Mouse (Mus musculus) ES-CJ7 (cell line): ENCODE results near the gene Myd88.
"Not testable (repeated sequence)": the region's sequence is repeated elsewhere in the genome, so short reads cannot be mapped to it uniquely, and the experiment has no call there.

ENCODE experiments used
- DNase-seq: peaks from one replicate; pipeline ENCODE4 v3.0.0; 2011; ENCODE audit warnings: low read depth, low spot score

Myd88 gene

GRCm38 (mm10) chr9:119340909-119341816 lies at the start of gene Myd88:
Gene Myd88, minus strand, starts transcription at chr9:119341411.
- peak; percentile 99 for DNase-seq

DNA sequence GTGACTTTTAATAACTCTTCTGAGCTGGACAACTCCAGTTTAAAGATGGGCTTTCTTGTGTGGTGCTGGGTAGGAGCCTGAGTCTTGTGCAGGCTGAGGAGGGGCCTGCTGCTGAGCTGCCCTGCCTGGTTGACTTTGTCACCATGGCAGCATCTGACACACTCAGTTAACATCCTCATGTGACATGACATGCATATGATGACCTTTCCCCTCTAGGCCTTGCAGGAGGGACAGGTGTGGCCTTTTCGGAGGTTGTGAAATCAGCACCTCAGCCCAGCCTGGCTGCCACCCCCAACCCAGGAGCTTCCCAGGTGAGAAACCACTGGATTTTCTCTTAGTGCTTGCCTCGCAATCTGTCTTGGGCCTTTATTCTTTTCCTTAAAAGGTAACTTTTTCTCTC lies 49.0 kb upstream of the Myd88 start:
- no peak for DNase-seq

- peak; percentile 51 for DNase-seq
These were observed 47.7 kb upstream of the Myd88 start for GRCm38 (mm10) chr9:119388956-119389355.

GRCm38 (mm10) chr9:119382603-119383002 lies 41.4 kb upstream of the Myd88 start:
- no peak for DNase-seq

DNA sequence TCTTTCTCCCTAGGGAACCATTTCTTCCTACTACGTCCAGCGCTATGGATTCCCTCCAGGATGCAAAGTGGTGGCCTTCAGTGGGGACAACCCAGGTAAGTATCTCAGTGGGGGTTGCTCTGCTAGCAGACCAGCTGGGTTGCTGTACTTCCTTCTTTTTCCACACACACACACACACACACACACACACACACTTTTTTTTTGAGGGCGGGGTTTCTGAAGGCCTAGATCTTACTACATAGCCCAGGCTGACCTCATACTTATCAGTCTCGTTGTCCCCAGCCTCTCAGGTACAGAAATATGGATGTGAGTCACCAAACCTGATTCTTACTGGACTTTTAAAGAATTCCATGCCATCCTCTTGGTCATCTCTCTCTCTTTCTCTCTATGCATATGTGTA lies 37.0 kb upstream of the Myd88 start:
- DNase-seq: no peak

- DNase-seq: peak; percentile 44
These were observed 34.3 kb upstream of the Myd88 start for GRCm38 (mm10) chr9:119375556-119375955.

DNA sequence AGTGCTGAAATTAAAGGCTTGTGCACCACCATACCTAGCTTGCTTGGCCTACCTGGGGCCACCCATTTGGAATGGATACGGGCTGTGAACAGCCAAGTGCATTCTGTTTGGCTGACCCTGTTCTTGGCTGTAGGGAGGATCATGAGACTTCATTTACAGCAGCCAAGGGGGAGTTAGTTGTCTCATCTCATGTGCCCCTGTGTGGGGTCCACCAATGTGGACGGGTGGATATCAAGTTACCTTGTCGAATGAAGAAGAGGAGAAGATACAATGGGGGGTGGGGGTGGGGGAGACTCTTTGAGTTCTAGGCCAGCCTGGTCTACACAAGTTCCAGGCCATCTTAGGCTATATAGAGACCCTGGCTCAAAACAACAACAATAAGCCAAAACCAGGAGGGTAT lies 33.8 kb upstream of the Myd88 start:
- DNase-seq: no peak

DNA sequence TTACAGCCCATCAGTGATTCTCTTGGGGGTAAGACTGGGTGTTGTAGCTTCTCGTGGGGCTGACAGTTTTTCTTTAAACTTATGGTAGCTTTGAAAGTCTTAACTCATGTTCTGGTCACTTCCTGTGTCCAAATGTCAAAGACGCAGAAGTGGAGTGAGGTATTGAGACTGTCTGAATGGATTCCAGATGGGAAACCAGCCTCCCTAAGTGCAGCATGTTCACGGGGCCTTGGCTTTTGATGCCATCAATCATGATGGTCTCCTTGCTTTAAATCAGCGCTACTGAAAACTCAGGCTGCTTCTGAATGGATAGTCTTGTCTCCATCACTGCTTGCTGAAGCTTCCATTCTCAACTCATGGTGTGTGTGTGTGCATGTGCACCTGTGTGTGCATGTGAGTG lies 30.0 kb upstream of the Myd88 start:
- DNase-seq: no peak

DNA sequence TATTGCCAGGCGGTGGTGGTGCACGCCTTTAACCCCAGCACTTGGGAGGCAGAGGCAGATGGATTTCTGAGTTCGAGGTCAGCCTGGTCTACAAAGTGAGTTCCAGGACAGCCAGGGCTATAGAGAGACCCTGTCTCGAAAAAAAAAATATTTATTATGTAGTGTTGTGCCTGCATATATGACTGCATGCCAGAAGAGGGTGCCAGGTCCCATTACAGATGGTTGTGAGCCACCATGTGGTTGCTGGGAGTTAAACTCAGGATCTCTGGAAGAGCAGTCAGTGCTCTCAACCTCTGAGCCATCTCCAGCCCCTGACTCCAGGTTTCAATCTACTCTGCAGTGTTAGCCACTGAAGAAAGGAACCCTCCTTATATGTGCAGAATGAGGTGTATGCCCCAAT lies 29.6 kb upstream of the Myd88 start:
- DNase-seq: not testable (repeated sequence)

GRCm38 (mm10) chr9:119368367-119368766 lies 27.2 kb upstream of the Myd88 start:
- DNase-seq: no peak

- DNase-seq: no peak
These were observed 24.1 kb upstream of the Myd88 start, which contains the start of gene Slc22a14 for GRCm38 (mm10) chr9:119365284-119365683. Gene Slc22a14, minus strand, starts transcription at chr9:119365553.

DNA sequence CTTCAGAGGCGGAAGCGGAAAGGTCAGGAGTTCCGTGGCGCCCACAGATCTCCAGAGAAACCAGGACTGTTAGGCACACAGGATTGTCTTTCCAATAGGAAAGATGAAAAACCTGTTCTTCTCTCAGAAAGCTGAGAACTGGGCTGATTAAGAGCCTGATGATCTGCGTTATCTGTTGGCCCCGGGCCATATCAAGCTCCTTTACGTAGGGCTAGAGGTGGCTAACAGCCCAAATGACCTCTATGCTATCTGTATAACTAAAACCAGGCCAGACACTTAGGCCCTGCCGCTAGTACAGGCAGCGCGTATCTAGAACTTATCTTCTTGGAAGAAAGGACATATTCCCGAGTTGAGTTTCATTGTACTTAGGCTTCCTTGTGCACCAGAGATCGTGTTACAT lies 22.0 kb upstream of the Myd88 start:
- DNase-seq: no peak

GRCm38 (mm10) chr9:119361416-119361815 lies 20.2 kb upstream of the Myd88 start:
- peak; percentile 65 for DNase-seq

- no peak for DNase-seq
These were observed 16.8 kb upstream of the Myd88 start for GRCm38 (mm10) chr9:119358058-119358429.

DNA sequence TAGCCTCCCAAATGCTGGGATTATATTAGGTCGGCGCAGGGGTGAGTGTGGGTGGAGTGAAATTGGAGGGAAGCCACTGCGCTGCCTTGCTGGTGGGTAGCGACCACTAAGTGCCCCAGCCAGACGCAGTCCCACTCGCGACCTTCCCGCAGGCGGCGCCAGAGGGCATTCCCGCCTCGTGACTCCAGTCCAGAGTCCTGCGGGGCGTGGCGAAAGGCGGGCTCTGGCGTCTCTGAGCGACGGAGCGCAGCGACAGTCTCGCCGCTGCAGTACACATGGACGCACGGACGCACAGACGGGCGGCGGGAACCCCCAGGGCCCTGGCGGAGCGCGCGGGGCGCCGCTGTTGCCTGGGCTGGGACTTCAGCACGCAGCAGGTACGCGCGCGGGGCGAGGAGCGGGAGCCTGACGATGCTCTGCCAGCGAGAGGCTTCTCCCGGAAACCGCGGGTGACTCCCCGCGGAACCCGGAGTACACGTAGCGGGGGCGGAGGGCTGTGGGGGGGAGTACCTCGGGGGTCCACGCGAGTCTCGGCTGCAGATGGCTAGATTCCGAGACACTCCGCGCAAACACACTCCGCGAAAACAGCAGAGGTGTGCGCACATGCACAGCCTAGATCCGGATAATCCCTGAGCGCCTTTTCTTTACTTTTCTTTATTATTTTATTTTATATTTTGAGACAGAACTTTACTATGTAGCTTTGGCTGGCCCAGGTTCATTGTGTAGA lies 16.3 kb upstream of the Myd88 start, which contains the start of gene Xylb:
Gene Xylb (plus strand): TSS at position 51 of the 727 bp plus-strand sequence.
- peak; percentile 95 for DNase-seq

GRCm38 (mm10) chr9:119355943-119356342 lies 14.7 kb upstream of the Myd88 start:
- DNase-seq: no peak

- DNase-seq: no peak
These were observed 12.7 kb upstream of the Myd88 start for GRCm38 (mm10) chr9:119353926-119354325.

- DNase-seq: peak; percentile 82
These were observed 10.8 kb upstream of the Myd88 start for GRCm38 (mm10) chr9:119352060-119352459.

GRCm38 (mm10) chr9:119350947-119351705 lies 9.9 kb upstream of the Myd88 start:
- no peak for DNase-seq

- DNase-seq: no peak
These were observed 9.3 kb upstream of the Myd88 start for GRCm38 (mm10) chr9:119350531-119350930.

GRCm38 (mm10) chr9:119346376-119346775 lies 5.2 kb upstream of the Myd88 start:
- DNase-seq: no peak

DNA sequence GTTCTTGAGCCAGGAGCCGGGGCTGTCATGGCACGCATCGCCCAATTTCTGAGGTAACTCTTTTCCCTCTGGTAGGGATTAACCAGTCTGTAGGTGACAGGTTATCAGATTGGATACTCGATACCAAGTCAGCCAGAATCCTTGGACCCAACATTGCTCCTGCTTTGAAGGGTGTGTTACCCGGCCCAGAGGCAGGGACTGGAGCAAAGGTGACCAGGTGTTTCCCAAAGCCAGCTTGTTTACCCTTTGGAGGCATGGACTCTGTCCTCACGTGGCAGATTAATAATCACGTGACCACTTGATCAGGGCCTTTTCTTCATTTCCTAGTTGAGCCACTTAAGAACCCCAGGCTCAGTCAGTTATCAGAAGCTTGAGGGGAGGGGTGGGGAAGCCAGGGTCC lies 1.5 kb upstream of the Myd88 start:
- DNase-seq: no peak
